Mouse (Mus musculus) left cerebral cortex, postnatal 4 days (tissue): ENCODE measurements at regions not wholly inside any gene's neighbourhood (a gene's known extent, or its start where the extent isn't known, plus 50 kb on each side); places are given as distances from the start of the nearest gene placed in this dataset.
A peak's percentile ranks its signal among the peaks of the same experiment; 100 is the strongest.

ENCODE experiments used
- DNase-seq: peaks from one replicate; pipeline ENCODE4 v3.0.0-alpha.2; 2022
- intact Hi-C: fragments of 180-260 bp; cut with DNase I; formaldehyde crosslinking; loops from one replicate; pipeline ENCODE4 v1.15.1; 2025

DNA sequence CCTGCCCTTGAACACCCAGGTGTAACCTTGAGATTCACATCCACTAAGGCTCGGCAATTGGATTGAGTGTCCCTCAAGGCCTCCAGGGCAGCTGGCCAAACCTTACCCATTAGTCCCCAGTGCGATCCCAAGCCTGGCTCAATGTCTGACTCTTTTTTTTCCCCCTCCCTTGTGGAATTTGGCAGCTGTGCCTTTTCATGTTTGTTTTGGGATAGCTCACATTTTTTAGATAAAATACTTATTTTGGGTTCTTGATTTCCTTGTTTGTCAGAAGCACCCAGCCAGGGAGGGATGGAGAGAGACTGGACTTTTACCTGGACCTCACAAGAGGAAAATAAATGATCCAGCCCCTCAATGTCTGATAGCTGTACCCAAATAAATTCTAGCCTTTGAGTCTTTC, 134.5 kb downstream of the Gm10295 start:
- peak; percentile 26 for DNase-seq
- intact Hi-C loops: no loop called here

DNA sequence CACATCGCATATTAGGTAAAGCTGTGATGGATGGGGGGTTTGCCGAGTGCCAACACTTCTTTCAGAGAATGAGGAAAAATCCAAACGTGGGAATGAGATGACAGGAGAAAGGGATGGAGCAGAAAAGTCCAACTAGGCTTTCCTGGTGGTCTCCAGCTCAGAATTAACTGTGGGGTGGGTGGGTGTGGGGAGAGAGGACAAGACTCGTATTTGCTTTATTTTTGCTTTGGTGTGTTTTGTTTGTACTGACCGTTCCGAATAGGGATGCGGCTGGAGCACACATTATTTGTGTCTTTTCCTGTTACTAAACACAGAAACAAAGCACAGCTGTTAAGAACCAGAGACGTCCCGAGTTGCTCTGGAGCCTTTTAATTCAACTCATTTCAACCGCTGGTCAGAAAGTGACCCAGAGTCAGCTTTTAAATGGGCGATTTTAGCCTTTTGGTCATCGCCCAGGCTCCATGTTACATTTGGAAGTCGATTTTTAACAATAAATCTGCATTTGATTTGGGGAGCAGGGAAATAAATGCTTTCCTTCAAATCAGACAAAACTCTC, 136.7 kb downstream of the Gm10295 start:
- DNase-seq: no peak

DNA sequence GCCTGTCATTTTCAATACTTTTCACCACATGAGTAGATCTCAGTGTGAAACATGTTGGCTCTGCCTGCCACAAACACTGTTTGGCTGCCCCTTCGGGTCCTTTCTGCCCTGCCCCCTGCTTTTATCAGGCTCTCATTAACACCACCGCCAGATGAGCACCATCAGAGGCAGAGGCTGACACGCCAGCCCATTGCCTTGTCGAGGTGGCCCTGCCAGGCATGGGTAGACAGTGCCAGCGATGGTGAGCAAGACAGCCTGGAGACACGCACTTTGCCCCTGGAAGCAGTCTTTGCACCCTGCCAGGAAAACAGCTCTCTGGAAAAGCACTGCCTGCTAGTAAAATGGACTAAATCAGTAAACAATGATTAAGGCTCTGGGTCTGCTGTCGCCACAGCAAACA, 158.2 kb downstream of the Gm10295 start:
- DNase-seq: peak; percentile 83
- intact Hi-C loops: no loop called here

More for the DNA sequence above, 136.7 kb downstream of the Gm10295 start:
- intact Hi-C loops: no loop called here

DNA sequence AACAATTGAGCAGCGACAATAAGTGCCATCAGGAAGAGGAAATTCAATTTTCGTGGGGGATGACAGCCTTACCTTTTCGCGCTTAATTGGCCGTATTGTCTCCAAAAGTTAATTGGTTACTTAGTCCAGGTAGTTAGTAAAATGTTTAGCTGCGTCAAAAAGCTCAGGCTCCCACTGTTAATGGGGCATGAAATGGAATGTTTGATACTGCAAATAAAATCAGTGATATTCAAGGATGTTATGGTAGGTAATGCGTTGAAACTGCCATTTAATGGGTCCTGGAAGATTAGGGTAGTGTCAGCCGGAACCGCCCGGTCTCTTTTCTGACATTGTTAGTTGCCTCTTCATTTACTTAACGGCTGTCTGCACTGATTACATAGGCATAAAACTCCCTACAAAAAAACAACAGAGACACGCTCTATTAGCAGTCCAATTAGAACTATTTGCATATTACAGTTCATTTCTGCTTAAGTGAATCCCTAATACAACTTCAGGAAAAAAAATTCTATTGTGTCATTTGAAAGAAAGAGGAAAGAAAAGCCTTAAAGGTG, 161.0 kb downstream of the Gm10295 start:
- intact Hi-C loops: no loop called here
- DNase-seq: no peak

DNA sequence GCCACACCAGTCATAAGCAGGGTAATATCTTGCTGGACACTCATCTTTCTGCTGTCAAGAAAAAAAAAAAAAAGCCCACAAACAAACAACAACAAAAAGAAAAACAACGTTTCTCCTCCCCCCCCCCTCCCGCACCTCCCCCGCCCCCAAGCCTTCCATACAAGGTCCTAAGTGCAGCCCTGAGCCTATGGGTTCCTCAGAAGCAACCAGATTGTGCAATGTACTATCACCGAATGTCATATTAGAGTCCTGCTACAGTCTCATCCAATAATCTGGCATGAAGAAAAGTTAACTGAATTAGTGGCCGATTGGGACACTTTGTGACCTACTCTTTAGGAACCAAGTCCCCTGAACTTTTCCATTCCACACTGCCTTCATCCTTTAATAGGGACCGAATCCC, 161.5 kb downstream of the Gm10295 start:
- intact Hi-C loops: no loop called here
- DNase-seq: no peak

DNA sequence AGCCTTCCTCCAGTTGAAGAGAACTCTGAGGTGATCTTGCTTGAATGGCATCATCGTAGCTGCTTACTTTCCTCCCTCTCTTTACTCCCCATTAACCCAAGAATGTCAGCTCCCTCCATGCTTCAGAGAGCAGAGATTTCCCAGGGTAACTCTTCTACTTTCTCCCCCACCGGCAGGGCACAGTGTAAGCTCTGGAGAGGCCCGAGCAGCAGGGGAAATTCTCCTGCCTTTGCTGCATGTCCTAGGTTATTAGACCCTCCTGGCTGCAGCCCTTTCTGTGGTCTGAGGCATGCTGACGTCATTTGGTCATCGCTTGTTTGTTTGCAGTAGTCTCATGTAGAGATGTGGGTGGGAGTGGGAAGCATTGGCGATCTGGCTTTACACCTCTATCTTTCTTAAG, 163.2 kb downstream of the Gm10295 start:
- DNase-seq: no peak
- intact Hi-C loops: no loop called here

DNA sequence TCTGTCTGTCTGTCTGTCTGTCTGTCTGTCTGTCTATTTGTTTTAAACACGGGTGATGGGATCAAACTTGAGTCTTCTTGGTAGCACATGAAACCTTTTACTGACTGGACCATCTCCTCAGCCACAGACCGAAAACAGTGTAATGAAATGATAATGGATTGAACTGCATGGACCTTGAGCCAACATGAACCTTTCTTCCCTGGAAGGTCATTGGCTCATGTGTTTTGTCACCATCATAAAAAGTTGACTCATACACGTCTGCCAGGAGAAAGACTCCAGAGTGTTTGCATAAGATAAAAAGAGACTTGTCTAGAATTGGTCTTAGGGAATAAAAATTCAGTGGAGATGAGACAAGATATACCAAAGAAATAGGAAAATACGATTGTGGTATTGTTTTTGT, 176.4 kb downstream of the Gm10295 start:
- intact Hi-C loops: no loop called here
- no peak for DNase-seq

DNA sequence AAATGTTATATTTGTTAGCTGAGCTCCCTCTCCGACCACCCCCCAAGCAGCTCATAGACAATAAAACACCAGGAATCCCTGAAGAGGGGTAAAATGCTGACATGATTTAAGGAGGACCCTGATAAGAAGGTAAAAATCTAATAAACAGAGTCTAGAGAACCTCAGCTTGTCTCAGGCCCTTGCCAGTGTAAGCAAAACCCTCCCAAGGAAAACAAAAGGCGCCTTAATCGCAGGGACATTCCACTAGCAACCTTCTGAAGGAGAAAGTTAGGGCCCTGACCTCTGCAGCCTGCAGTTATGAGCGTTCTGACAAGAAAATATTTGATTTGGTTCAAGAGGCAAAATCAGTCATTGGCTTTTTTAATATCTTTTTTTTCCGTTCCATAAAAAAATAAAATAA, 212.2 kb downstream of the Gm10295 start:
- intact Hi-C loops: no loop called here
- no peak for DNase-seq

DNA sequence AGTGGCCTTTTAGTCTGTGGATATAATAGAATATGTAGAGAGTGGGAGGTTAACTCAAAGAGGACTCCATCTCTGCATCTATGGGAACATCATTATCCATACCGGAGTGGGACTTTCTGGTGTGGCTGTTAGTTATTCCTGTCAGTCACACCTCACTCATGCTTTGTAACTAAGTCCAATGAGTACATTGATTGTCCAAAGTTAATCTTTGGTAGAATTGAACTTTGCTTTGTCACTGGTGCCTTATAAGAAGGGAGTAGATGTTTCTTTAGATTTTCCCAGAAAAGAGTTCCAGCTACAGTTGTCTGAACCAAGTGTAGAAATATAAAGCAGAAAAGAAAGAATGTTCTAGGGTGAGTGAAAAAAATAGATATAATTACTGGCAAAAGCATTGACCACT, 221.3 kb downstream of the Gm10295 start:
- no peak for DNase-seq
- intact Hi-C loops: no loop called here

DNA sequence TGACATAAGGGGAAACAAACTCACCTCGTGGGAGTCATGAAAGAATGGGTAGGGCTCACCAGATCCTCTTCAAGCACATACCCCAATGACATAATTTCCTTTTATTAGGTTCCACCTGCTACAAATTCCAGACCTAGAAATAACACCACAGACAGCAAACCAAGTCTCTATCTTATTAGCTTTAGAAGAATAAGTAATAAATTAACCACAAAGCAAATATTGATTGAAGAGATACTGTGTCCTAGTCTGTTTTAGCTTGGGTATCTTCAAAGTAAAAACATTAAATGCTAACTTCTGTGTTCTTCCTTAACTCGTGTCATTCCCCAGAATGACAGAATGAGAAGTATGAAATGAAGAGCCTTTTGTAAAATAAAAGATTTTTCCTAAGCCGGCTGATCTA, 222.4 kb downstream of the Gm10295 start:
- no peak for DNase-seq
- intact Hi-C loops: no loop called here

DNA sequence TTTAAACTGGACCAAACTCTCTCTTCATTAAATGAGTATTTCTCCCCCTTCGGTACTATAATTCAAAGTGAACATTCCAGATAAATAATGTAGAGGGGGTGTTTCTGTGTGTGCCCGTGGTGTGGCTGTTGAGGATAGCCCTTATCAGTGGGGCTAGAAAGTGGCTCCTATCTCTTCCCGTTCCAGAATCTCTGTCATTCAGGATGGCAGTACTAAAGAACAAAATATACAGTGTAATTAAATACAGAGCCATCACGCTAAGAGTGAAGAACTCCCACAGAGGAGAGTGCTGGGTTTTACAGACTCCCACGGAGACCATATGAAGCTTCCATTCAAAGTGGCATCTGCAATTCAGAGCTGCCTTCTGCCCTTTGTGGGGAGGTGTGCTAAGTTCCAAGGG, 229.8 kb downstream of the Gm10295 start:
- DNase-seq: no peak
- intact Hi-C loops: no loop called here

DNA sequence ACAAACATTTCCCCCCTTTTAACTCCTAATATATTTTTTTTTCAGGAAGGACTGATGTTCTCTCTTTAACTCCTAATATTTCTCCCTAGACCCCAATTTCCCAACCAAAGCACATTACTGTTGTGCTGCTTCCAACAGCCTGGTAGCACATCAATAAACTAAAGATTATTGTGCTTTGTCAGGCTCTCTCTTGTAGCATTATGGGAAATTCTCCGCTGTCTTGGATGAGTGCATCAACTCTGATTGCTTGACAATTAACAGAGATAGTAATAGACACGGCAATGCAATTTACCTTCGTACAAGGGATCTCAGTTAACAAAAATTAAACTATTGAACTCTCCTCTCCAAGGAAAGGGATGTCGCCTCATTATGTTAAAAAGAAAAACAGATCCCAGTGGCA, 230.3 kb downstream of the Gm10295 start:
- intact Hi-C loops: no loop called here

DNA sequence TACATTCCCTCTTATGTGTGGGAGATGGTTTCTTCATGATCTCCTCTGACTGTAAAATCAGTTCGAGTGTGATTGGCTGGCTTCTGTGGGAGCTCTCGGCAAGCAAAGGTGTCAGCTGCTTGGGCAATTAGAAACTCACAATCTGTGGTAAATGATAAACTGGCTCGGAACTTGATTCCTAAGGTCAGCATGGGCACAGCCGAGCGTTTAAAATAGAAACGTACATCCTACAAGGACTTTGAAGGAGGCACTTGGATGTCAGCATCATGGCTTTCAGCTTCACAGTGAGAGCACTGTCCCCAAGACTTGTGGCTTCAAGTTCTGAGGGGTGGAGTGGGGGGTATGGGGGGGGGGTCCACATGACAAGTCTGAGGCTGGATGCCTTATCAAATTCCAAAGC, 231.3 kb downstream of the Gm10295 start:
- intact Hi-C loops: no loop called here
- no peak for DNase-seq

More for the DNA sequence above, 230.3 kb downstream of the Gm10295 start:
- DNase-seq: no peak

DNA sequence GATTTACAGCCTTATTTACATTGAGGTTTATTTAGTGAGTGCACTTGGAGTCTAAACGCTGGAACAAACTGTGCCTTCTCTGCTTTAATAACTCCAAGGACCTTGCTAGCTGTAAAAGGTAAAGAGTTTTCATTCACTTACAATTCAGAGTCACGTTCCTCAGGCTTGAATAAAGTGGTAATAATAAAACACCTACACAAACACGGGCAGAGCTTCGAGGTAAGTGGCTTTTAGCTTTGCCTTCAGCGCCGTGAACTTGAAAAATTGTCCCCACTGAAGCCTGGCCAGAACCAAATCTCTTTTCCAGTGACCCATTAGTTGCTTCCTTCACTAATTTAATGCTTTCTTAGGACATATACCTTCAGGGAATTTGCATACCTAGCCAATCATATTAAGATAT, 244.2 kb downstream of the Gm10295 start:
- intact Hi-C loops: no loop called here

DNA sequence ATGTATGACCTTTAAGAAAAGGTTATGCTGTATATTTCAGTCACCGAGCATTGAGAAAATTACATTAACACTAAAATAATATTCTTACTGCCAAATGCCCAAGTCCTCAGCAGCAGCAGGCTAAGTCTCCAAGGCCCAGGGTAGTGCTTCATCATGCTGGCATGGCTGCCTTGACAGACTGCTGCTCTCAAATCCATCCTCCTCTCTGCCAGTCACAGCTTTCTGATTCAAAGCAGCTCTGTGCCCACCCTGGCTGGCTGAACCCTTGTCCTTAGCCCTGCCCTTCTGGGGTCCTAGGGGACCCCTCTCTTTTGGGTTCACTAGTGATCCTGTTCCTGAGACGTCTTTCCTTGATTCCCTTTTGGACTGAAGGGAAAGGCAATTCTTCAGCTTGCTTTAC, 251.0 kb downstream of the Gm10295 start:
- intact Hi-C loops: no loop called here
- DNase-seq: peak; percentile 47

More for the DNA sequence above, 244.2 kb downstream of the Gm10295 start:
- no peak for DNase-seq

DNA sequence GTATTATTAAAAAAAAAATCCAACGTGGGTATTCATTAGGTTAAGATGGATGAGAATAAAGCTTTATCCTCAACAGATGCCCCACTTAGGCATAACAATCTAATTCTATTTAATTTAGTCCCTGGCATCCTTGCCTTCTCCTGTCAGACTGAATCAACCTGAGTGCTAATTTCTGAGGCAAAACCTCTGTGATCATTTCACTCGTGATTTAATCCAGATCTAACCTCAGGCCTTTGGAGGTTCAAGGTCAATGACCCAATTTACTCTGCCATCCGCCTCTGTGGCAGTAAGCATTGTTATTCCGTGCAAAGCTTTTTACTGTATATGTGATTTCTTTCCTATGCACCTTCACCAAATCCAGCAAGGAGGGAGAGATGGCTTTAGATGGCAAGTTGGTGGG, 253.0 kb downstream of the Gm10295 start:
- no peak for DNase-seq
- intact Hi-C loops: no loop called here

DNA sequence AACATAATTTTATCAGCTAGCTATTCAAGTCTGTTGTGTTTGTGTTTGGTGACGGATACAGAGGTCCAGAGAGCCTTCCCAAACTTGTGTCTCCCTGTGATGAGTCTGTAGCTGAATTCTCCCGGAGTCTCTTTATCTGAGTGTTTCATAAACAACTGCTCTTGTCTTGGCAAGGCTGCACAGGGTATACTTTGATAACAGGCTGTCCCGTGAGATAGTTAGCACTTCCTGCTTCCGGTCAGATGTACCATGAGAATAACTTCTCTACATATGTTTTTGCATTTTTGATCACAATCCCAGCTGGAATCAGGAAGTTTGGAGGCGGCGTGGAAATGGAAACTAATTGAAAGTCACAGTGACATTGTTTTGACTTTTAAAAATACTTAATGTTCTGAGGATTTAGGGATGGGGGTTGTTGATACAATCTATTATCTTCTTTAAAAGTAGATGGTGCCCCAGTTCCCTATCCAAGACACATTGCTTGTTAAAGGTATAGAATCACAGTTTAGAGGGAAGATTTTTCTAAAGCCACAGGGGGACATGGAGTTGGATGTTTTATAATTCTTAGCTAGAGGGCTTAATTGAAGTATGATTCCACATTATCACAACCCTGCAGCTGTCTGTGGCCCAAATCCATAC, 257.9 kb downstream of the Gm10295 start:
- intact Hi-C loops: no loop called here
- no peak for DNase-seq

DNA sequence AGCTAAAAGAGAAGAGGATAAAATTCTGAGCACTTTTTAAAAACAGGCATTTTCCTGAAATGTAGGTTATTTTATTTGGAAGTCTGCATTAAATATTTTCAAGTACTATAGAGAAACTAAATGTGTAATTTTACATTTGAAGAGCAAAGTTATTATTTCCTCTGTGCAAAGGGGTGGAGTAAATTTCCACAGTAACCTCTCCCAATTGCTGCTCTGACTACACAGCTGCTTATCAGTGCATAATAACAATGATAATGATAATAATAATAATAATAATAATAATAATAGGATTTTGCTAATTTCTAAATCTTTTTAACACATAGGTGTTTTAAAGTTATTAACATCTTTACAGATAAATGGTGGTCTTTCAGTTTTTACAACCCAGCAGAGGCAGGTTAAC, 258.5 kb downstream of the Gm10295 start:
- intact Hi-C loops: no loop called here

DNA sequence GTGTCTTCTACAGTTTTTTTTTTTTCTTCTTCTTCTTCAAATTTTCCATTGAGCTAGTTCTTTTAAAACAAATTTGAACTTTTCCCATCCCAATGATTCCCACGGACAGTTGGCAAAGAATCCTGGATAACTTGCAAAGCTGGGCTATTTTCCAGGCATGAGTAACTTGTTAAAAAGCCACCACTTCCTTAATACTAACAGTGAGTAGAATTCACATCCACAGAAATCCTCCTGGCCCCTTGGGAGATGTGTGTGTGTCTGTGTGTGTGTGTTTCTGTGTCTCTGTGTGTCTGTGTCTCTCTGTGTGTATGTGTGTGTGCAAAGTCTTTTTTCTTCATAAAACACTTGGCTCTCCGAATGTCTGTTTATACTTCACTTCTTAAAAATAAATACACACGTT, 259.0 kb downstream of the Gm10295 start:
- intact Hi-C loops: no loop called here
- no peak for DNase-seq

More for the DNA sequence above, 258.5 kb downstream of the Gm10295 start:
- no peak for DNase-seq

DNA sequence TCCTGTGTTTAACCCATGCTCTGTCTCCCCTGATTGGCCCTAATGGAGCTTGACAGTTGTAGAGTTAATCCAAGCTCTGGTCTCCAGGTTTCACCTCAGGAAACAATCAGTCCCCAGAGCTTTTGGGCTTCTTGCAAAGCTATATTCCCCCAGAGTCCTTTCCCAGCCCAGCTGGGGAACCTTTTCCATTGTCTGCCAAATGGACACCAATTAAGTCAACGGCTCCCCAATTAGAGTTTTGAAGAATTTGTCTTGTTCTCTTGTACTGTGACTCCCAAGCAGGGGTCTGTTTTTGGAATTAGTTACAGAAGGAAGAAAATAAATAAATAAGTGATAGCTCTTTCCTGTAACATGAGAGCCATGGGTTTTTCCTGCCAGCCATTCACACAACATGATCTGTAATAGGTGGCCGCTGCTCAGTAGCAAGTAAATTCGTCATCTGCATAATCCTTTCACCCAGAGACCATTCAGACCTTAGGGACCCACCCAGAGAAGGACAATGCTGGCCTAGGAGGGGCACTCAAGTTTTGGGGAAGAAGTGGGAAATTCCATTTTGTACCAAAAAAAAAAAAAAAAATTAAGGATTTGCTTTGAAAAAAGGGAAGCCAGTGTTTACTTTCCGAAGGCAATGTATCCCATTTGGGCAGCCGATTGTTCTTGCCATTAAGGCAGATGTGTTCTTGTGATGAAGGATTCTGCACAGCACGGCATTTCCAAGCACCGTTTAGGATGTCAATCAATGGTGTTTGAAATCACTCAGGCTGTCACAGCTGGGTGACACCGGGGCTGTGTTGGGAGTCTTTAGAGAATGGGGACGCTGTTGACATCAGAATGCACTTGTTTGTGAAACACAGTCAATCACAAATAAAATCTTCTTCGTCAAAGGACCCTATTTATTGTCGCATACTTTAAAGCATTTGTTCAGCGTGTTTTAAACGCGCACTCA, 286.6 kb downstream of the Gm10295 start:
- no peak for DNase-seq
- intact Hi-C loops: no loop called here

DNA sequence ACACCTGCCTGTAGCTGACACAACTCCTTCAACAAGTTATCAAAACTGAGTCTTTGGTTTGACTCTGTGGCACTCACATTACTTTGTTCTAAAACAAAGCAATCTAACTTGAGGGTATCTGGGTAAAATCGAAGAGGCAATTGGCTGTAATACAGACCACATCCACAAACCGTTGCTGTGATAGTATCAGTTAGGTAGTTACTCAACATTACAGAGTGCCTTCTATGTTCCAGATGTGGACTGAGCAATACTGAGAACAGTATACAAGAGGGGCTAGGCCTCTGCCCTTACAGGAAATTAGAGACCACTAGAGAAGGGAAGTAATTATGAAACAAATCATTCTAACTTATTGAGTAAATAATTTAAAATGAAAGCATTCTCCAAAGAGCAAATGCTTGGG, 300.5 kb downstream of the Gm10295 start:
- intact Hi-C loops: no loop called here
- DNase-seq: no peak

DNA sequence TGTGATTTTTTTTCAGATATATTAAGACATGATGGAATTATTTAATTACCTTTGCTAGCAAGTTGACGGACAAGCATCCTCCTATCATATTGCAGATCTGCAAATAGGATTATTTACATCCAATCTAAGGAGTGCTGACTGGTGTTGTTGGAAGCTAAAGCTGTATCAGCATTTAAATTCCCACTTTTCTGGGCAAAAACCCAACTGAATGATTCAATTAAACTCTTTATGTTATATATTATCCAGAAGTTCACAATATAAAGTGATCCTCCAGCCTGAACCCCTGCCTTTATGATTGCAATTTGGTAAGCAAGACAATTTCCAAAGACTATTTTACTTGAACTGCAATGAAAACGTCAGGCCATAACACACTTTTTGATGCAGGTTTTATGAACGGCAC, 304.1 kb downstream of the Gm10295 start:
- intact Hi-C loops: no loop called here
- DNase-seq: no peak
